Mouse (Mus musculus): Measurements from ENCODE around the gene Uimc1.

DNA sequence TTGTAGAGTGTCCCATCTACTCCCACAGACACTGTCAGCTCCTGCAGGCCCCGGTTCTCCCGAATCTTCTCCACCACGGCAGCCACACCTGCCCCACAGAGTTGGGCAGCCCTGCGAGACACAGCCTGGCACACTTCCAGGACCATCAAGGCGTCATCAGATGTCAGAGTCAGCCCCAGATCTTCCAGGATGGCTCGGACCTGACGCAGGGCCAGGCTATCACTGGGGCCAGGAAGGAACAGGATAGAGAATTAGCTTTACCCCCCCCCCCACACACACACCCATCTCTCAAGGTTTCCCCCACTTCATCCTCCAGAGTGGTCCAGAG lies 93.7 kb downstream of the Uimc1 start:
- no peak for TF ChIP-seq NRF1 (IDR thresholded peaks at IDR 0.05; ENCODE audit: insufficient read depth, low read depth, low read length, poor library complexity, severe bottlenecking)
- no peak for TF ChIP-seq JUND (IDR thresholded peaks at IDR 0.05; ENCODE audit: low read depth, low read length)
- no peak for TF ChIP-seq CTCF (IDR thresholded peaks at IDR 0.05 in 2 of 3, conservative IDR thresholded peaks at IDR 0.05 in 1 of 3; ENCODE audit: control insufficient read depth in 1 of 3, insufficient read depth in 1 of 3, low read depth in 2 of 3, low read length in 3 of 3, poor library complexity in 1 of 3, severe bottlenecking in 1 of 3)
- TF ChIP-seq MAX (IDR thresholded peaks at IDR 0.05; ENCODE audit: low read length), result no peak
- TF ChIP-seq ZC3H11A (IDR thresholded peaks at IDR 0.05; ENCODE audit: low read depth, low read length), result no peak
